In genomic region chr9:66251159-66251691, GRCm38 (mm10) we compare ENCODE assay signal across 16 mouse cellular contexts.
DNase-seq lines count a peak whose midpoint lies in the region; ATAC-seq and TF ChIP-seq lines count a peak whose summit lies in the region.
"Had no signal": no experiment of that assay in that cellular context is flagged by ENCODE, and none has a peak within 500 bp of the region (broad histone marks: within the 10 kb centered on the region; RNA-seq: fewer than 3 reads in every experiment).

No protein-coding gene starts in this region.

- peak; percentile 81 for ATAC-seq in limb, embryonic 12.5 days (ENCODE audit: insufficient number of reproducible peaks, insufficient read depth, low FRiP score, low TSS enrichment, low read depth)
- ATAC-seq: lung, postnatal 0 days had no signal

- WGBS in kidney, adult 2 months: 32% methylated on average over 6 of the region's 6 CpGs
- 17% methylated on average over 6 of the region's 6 CpGs for WGBS in limb, embryonic 12.5 days

- TF ChIP-seq POLR2A in kidney, adult 2 months (IDR thresholded peaks at IDR 0.05; ENCODE audit: low read depth, low read length): no peak

- DNase-seq in gastrocnemius, adult 2 months: no peak
- no peak for DNase-seq in gastrocnemius, postnatal 36 days
- DNase-seq in embryo, embryonic 10.5 days (ENCODE audit: low spot score): peak; percentile 32
- peak; percentile 75 for DNase-seq in kidney, adult 2 months
- no peak for DNase-seq in frontal cortex, postnatal 14 days (ENCODE audit: low spot score in 2 of 2)
- no peak for DNase-seq in spleen, postnatal 36 days (ENCODE audit: low spot score in 2 of 2)
- DNase-seq in layer of hippocampus, adult 18-20 months (ENCODE audit: low spot score in 2 of 2): no peak
- DNase-seq: cerebellum, postnatal 25 days; midbrain, embryonic 14.5 days; thymus, adult 2 months had no signal

- no peak for TF ChIP-seq CTCF in gastrocnemius, adult 2 months (IDR thresholded peaks at IDR 0.05)
- TF ChIP-seq CTCF in kidney, adult 2 months (conservative IDR thresholded peaks at IDR 0.05; ENCODE audit: insufficient read depth, insufficient read length, low read depth, low read length): no peak

- H3K4me3 ChIP-seq in gastrocnemius, adult 2 months: no peak overlapping the region
- H3K4me3 ChIP-seq in kidney, adult 2 months (ENCODE audit: insufficient read depth, low read depth, low read length): no peak overlapping the region
- no peak overlapping the region for H3K4me3 ChIP-seq in limb, embryonic 12.5 days (replicated peaks)
- H3K4me3 ChIP-seq: erythroblast, embryonic 14.5 days; hindbrain, embryonic 10.5 days had no signal

- H3K9me3 ChIP-seq in limb, embryonic 12.5 days: no peaks in the 10 kb centered on the region
- H3K9me3 ChIP-seq: G1E; hindbrain, embryonic 10.5 days had no signal

- H3K9ac ChIP-seq in limb, embryonic 12.5 days (replicated peaks): no peak overlapping the region

- H3K4me2 ChIP-seq in limb, embryonic 12.5 days: no peak overlapping the region
- H3K4me2 ChIP-seq: heart, embryonic 11.5 days had no signal

- intact Hi-C loops in gastrocnemius, adult 2 months (cut with DNase I): no loop called here
- intact Hi-C loops in gastrocnemius, postnatal 36 days (cut with DNase I): no loop called here

- H3K36me3 ChIP-seq in kidney, adult 2 months (ENCODE audit: control insufficient read depth, insufficient read depth, low read length): no peaks in the 10 kb centered on the region
- H3K36me3 ChIP-seq in limb, embryonic 12.5 days: no peaks in the 10 kb centered on the region
- H3K36me3 ChIP-seq: hindbrain, embryonic 10.5 days had no signal

- H3K27ac ChIP-seq in gastrocnemius, adult 2 months: peak overlapping the region; percentile 74
- peak overlapping the region; percentile 3; the same call in 1 of the 2 replicates for H3K27ac ChIP-seq in kidney, adult 2 months (ENCODE audit: insufficient read depth, low read depth, low read length)
- peak overlapping the region; percentile 64; the same call in 1 of the 2 replicates for H3K27ac ChIP-seq in limb, embryonic 12.5 days
- H3K27ac ChIP-seq: hindbrain, embryonic 10.5 days had no signal

- no peaks in the 10 kb centered on the region for H3K27me3 ChIP-seq in kidney, adult 2 months (replicated peaks; ENCODE audit: control insufficient read depth, insufficient read depth, low read length)
- no peaks in the 10 kb centered on the region for H3K27me3 ChIP-seq in limb, embryonic 12.5 days

- H3K4me1 ChIP-seq in kidney, adult 2 months (ENCODE audit: control insufficient read depth, insufficient read depth, low read length): peaks cover 13% of the 10 kb centered on the region; the same call in 1 of the 2 replicates
- peaks cover 12% of the 10 kb centered on the region for H3K4me1 ChIP-seq in limb, embryonic 12.5 days (replicated peaks)

Comparison
In these comparisons a context has a peak if more than half of its experiments do, and no peak if none do; other contexts are left out.
1. DNase-seq: peak in embryo, embryonic 10.5 days (single experiment) and kidney, adult 2 months (single experiment); none in gastrocnemius, adult 2 months (single experiment), gastrocnemius, postnatal 36 days (0 of 2), frontal cortex, postnatal 14 days (0 of 2), spleen, postnatal 36 days (0 of 2) and layer of hippocampus, adult 18-20 months (0 of 2).
2. H3K27ac ChIP-seq: peak in every context shown above with its lines; median percentile 74 in gastrocnemius, adult 2 months; 64 in limb, embryonic 12.5 days; 3 in kidney, adult 2 months.